Mouse (Mus musculus) hindbrain, embryonic 14.5 days (tissue): ENCODE results near the gene Cacna1c. TPM values are rescaled to one million over a fixed set of nuclear protein-coding genes. Genes with fewer than 3 reads are reported as not detected.

Source experiments
- ATAC-seq: fragments of 200-750 bp; cut with Nextera tagmentation; 2 replicates; pipeline ENCODE4 v1.8.0; 2017; ENCODE audit warnings: moderate number of reproducible peaks, mild to moderate bottlenecking, moderate TSS enrichment, moderate library complexity; ENCODE audit not compliant: low FRiP score
- DNase-seq: peaks from one replicate; pipeline ENCODE4 v3.0.0-alpha.2; 2015; ENCODE audit warnings: low spot score
- H3K27ac ChIP-seq: fragments of 300-500 bp; sonication (generic); 2 replicates; pipeline ENCODE4 v1.5.1; 2014; ENCODE audit warnings: mild to moderate bottlenecking, moderate library complexity
- H3K27me3 ChIP-seq: fragments of 300-500 bp; sonication (generic); 2 replicates; pipeline ENCODE4 v1.6.1; 2014; ENCODE audit warnings: mild to moderate bottlenecking, low read length, mixed read lengths; ENCODE audit not compliant: control insufficient read depth, insufficient read depth
- H3K36me3 ChIP-seq: fragments of 300-500 bp; sonication (generic); replicated peaks from 2 replicates; pipeline ENCODE4 v1.6.1; 2014; ENCODE audit not compliant: control insufficient read depth, insufficient read depth
- H3K4me1 ChIP-seq: fragments of 300-500 bp; sonication (generic); replicated peaks from 2 replicates; pipeline ENCODE4 v1.6.1; 2014; ENCODE audit warnings: antibody characterized with exemption, low read length, mixed read lengths; ENCODE audit not compliant: control insufficient read depth, insufficient read depth
- H3K4me2 ChIP-seq: fragments of 300-500 bp; sonication (generic); replicated peaks from 2 replicates; pipeline ENCODE4 v1.6.1; 2014; ENCODE audit warnings: mild to moderate bottlenecking, moderate library complexity
- H3K4me3 ChIP-seq: fragments of 300-500 bp; sonication (generic); replicated peaks from 2 replicates; pipeline ENCODE4 v1.5.1; 2014; ENCODE audit warnings: mild to moderate bottlenecking, low read length
- H3K9ac ChIP-seq: fragments of 300-500 bp; sonication (generic); 2 replicates; pipeline ENCODE4 v1.6.1; 2014
- H3K9me3 ChIP-seq: fragments of 300-500 bp; sonication (generic); 2 replicates; pipeline ENCODE4 v1.6.1; 2016; ENCODE audit warnings: low read length; ENCODE audit not compliant: control insufficient read depth
- WGBS: fragments of 180-500 bp; shearing (Covaris S2); extraction: QIAGEN DNeasy Blood & Tissue Kit; methylation state at CpG from one replicate; pipeline ENCODE4 v1.1.7; 2014; 5-methylcytosine and 5-hydroxymethylcytosine counted together
- polyA plus RNA-seq: library from polyadenylated mRNA; unstranded; fragments of >200 nt; fragmentation: Nextera tagmentation; extraction: Ambion mirVana; gene quantifications from 2 replicates; pipeline ENCODE4 v1.2.1, GENCODE M21; 2014

Gene Cacna1c
- polyA plus RNA-seq, 1 experiment from 2014 or later = 10.1 TPM

DNA sequence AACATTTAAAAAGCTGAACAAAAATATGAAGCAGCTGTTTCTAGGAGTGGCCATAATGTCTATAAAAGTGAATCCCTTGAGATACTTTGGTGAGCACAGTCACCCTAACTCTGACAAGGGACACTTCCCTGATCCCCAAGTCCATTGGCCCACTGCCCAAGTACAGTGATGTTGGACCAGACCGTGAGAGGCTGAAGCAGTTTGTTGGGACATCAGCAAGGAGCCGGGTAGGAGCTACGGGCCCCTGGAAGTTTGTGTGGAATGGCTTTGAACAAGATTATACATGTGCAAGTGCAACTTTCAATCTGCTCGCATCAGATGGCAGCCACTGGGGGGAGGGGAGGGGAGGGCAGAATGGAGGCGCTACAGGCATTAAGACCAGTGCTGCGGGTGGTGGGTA, 428.5 kb downstream of the Cacna1c start:
- ATAC-seq (no peak), DNase-seq (no peak)
- Histone ChIP-seq H3K4me2 (no peak overlapping the region), H3K4me3 (no peak overlapping the region), H3K9me3 (no peaks in the 10 kb centered on the region), H3K4me1 (no peaks in the 10 kb centered on the region), H3K9ac (no peak overlapping the region), H3K27ac (no peak overlapping the region), H3K27me3 (no peaks in the 10 kb centered on the region), H3K36me3 (no peaks in the 10 kb centered on the region)
- 75% methylated on average over 6 of the region's 6 CpGs for WGBS

DNA sequence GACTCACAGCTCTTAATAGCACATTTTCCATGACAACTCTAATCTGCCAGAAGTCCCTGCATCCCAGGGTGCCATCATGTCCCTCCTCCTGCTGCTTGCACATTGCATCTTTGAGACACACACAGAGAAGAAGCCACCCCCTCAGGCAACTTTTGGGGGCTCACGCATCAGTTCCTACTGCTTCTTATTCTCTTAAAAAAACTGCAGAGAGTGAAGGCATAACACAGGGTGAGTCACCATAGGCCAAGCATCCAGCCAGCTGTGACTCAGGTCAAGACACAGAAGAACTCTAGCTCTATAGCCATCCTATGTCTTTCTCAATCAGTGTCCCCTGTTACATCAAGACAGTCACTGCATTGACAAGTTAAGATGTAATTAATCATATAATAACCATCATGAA, 431.0 kb downstream of the Cacna1c start:
- H3K4me2 ChIP-seq = no peak overlapping the region
- DNase-seq = no peak
- no peaks in the 10 kb centered on the region for H3K9me3 ChIP-seq
- no peaks in the 10 kb centered on the region for H3K4me1 ChIP-seq
- H3K36me3 ChIP-seq = no peaks in the 10 kb centered on the region
- no peak overlapping the region for H3K4me3 ChIP-seq
- 40% methylated on average over 1 of the region's 1 CpGs for whole genome bisulfite sequencing
- no peak overlapping the region for H3K27ac ChIP-seq
- no peak overlapping the region for H3K9ac ChIP-seq
- no peak for ATAC-seq
- H3K27me3 ChIP-seq = no peaks in the 10 kb centered on the region

DNA sequence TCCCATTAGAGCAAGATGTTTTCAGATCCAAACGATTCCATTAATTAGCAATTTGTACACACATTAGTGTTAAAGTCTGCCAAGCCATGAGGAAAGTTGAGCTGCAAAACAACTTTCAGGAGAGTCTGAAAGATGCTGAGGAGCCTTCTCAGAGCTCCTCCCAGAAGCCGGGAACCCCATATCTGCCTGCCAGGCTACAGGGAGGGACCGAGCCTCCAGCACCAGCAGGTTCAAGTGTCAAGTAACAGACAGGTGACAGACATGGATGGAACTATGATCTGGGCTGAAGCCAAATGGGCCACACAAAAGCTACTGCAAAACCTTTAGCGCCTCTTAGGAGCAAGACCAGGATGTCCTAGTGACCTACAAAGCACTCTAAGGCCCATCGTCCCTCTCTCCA, 437.2 kb downstream of the Cacna1c start:
- no peak overlapping the region for H3K27ac ChIP-seq
- H3K4me1 ChIP-seq = no peaks in the 10 kb centered on the region
- DNase-seq (no peak), ATAC-seq (no peak)
- H3K9ac ChIP-seq = no peak overlapping the region
- WGBS = 89% methylated on average over 5 of the region's 5 CpGs
- no peak overlapping the region for H3K4me3 ChIP-seq
- H3K9me3 ChIP-seq = no peaks in the 10 kb centered on the region
- H3K36me3 ChIP-seq = no peaks in the 10 kb centered on the region
- no peaks in the 10 kb centered on the region for H3K27me3 ChIP-seq
- no peak overlapping the region for H3K4me2 ChIP-seq

DNA sequence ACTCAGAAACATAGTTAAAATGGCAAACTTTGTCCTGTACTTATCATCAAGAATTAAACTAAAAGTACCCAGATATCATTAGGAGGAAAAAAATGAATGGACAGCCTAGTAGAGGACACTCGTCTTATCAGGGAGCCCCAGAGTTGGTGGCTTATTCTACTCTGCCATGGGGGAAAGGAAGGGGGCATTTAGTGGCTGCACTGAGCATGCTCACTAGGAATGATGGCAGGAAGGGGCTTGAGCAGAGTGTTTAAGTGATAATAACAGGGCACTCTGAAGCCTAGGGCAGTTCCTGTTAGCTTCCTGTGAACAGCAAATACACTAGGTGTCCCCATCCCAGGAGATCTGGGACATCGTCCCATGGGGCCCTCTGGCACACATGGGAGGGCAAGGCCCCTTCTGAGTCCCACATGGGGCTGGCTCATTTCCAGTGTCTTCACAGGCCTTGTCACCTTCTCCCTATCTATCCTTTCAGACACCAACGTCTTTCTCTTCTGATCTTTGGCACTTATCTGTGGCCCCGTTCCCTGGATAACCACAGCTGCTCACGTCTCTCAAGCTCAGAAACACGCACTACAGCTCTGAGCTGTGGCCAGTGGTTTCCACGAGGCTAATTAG, 437.8 kb downstream of the Cacna1c start:
- H3K4me1 ChIP-seq = no peaks in the 10 kb centered on the region
- H3K4me2 ChIP-seq = no peak overlapping the region
- no peak for ATAC-seq
- 74% methylated on average over 7 of the region's 7 CpGs for WGBS
- no peak overlapping the region for H3K4me3 ChIP-seq
- H3K27ac ChIP-seq = no peak overlapping the region
- H3K36me3 ChIP-seq = no peaks in the 10 kb centered on the region
- no peak overlapping the region for H3K9ac ChIP-seq
- DNase-seq = no peak
- no peaks in the 10 kb centered on the region for H3K27me3 ChIP-seq
- no peaks in the 10 kb centered on the region for H3K9me3 ChIP-seq

DNA sequence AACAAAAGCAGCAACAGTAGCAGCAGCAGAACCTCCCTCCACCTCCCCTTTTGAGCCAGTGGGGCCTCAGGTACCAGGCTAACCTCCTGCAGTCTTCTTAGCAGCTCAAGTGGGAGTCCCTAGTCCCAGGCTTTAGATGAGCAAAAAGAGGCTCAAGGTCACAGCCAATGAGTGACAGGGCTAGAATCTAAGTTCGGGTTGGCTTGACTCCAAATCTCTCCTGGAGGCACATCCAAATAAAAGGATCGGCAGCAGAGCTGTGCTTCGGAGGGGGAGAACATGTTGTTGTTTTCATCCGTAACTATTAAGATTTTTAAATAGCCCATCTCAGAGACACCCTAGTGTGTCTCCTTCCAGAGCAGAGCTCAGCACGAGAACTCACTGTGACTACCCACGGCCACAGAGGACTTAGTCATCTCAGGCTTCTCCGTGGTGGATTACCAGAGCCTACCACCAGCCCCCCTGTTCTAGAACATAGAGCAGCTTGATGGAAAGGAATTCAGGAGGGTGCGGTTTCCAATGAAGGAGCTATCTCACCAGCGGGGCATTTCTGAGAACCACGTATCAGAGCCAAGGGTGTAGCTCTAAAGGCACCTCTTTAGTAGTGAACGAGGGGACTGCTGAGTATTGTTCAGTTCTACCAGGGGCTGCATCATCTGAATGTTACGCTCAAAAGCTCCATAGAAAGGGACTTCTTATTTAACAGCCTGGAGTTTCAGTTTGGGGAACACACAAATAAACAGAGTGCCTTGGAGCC, 438.5 kb downstream of the Cacna1c start:
- DNase-seq = no peak
- Histone ChIP-seq H3K27me3 (no peaks in the 10 kb centered on the region), H3K9ac (no peak overlapping the region), H3K4me3 (no peak overlapping the region), H3K27ac (no peak overlapping the region), H3K9me3 (no peaks in the 10 kb centered on the region), H3K4me1 (no peaks in the 10 kb centered on the region), H3K4me2 (no peak overlapping the region), H3K36me3 (no peaks in the 10 kb centered on the region)
- 79% methylated on average over 12 of the region's 12 CpGs for whole genome bisulfite sequencing
- no peak for ATAC-seq

GRCm38 (mm10) chr6:118756511-118756910, 439.7 kb downstream of the Cacna1c start:
- 0 out of 2 replicates have a peak, but pooled peaks have one; percentile 17 for ATAC-seq
- Histone ChIP-seq H3K4me3 (no peak overlapping the region), H3K27ac (no peak overlapping the region), H3K4me2 (no peak overlapping the region), H3K9ac (no peak overlapping the region), H3K4me1 (no peaks in the 10 kb centered on the region), H3K9me3 (no peaks in the 10 kb centered on the region), H3K27me3 (no peaks in the 10 kb centered on the region), H3K36me3 (no peaks in the 10 kb centered on the region)
- WGBS = 29% methylated on average over 4 of the region's 4 CpGs
- DNase-seq = no peak

DNA sequence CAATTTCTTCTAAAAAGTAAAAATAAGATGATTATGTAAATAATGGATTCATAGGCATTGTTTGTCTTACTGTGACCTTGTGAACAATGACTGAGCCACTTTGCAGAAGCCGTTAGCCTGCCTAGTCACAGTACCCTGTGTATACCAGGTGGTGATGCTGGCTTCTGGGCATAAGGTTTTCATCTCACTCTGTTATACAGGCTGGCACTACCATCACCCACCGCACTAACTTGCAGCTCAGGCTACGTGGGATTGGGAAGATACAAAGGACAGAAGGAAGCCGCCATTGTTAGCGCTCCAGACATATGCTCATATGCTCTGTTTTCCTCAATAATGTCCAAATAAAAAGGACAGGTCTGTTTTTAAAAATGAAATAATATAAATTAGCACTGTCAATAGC, 440.4 kb downstream of the Cacna1c start:
- H3K27me3 ChIP-seq = no peaks in the 10 kb centered on the region
- H3K4me1 ChIP-seq = no peaks in the 10 kb centered on the region
- DNase-seq = no peak
- H3K4me2 ChIP-seq = no peak overlapping the region
- H3K9me3 ChIP-seq = no peaks in the 10 kb centered on the region
- H3K36me3 ChIP-seq = peaks cover 5% of the 10 kb centered on the region; the same call in 1 of the 2 replicates
- H3K27ac ChIP-seq = no peak overlapping the region
- 87% methylated on average over 5 of the region's 5 CpGs for WGBS
- H3K4me3 ChIP-seq = no peak overlapping the region
- H3K9ac ChIP-seq = no peak overlapping the region
- ATAC-seq = no peak

- 89% methylated on average over 3 of the region's 3 CpGs for WGBS
- no peaks in the 10 kb centered on the region for H3K27me3 ChIP-seq
- no peaks in the 10 kb centered on the region for H3K9me3 ChIP-seq
- no peak overlapping the region for H3K9ac ChIP-seq
- H3K36me3 ChIP-seq = peaks cover 5% of the 10 kb centered on the region; the same call in 1 of the 2 replicates
- no peak overlapping the region for H3K27ac ChIP-seq
- DNase-seq (no peak), ATAC-seq (no peak)
- no peaks in the 10 kb centered on the region for H3K4me1 ChIP-seq
- no peak overlapping the region for H3K4me2 ChIP-seq
- H3K4me3 ChIP-seq = no peak overlapping the region
Observed at GRCm38 (mm10) chr6:118754439-118754838, 441.8 kb downstream of the Cacna1c start.

- Histone ChIP-seq H3K27ac (no peak overlapping the region), H3K4me1 (no peaks in the 10 kb centered on the region)
- no peak for ATAC-seq
Observed at GRCm38 (mm10) chr6:118753787-118754186, 442.4 kb downstream of the Cacna1c start.

More at GRCm38 (mm10) chr6:118753787-118754186, 442.4 kb downstream of the Cacna1c start:
- 58% methylated on average over 8 of the region's 8 CpGs for WGBS
- Histone ChIP-seq H3K9ac (no peak overlapping the region), H3K27me3 (no peaks in the 10 kb centered on the region), H3K4me2 (no peak overlapping the region), H3K4me3 (no peak overlapping the region), H3K36me3 (peaks cover 5% of the 10 kb centered on the region; the same call in 1 of the 2 replicates), H3K9me3 (no peaks in the 10 kb centered on the region)
- no peak for DNase-seq
